Mouse (Mus musculus) forebrain, embryonic 11.5 days (tissue): Measurements from ENCODE around the gene Dennd4b. TPM values are rescaled to one million over a fixed set of nuclear protein-coding genes. Genes with fewer than 3 reads are reported as not detected.

Source experiments
- ATAC-seq: fragments of 200-750 bp; cut with Nextera tagmentation; replicated peaks from 2 replicates; pipeline ENCODE4 v1.8.0; 2017; ENCODE audit warnings: moderate TSS enrichment; ENCODE audit not compliant: low FRiP score
- DNase-seq: peaks from one replicate; pipeline ENCODE4 v3.0.0-alpha.2; 2017; ENCODE audit warnings: low spot score
- H3K27ac ChIP-seq: fragments of 300-500 bp; sonication (generic); 2 replicates; pipeline ENCODE4 v1.5.1; 2014; ENCODE audit warnings: low read depth, low read length
- H3K27me3 ChIP-seq: fragments of 300-500 bp; sonication (generic); 2 replicates; pipeline ENCODE4 v1.6.1; 2014; ENCODE audit warnings: mild to moderate bottlenecking, low read length, mixed read lengths; ENCODE audit not compliant: control insufficient read depth, insufficient read depth
- H3K36me3 ChIP-seq: fragments of 300-500 bp; sonication (generic); 2 replicates; pipeline ENCODE4 v1.6.1; 2014; ENCODE audit warnings: mild to moderate bottlenecking, low read length, moderate library complexity, mixed read lengths; ENCODE audit not compliant: control insufficient read depth, insufficient read depth
- H3K4me1 ChIP-seq: fragments of 300-500 bp; sonication (generic); replicated peaks from 2 replicates; pipeline ENCODE4 v1.6.1; 2014; ENCODE audit warnings: low read length, mixed read lengths; ENCODE audit not compliant: control insufficient read depth, insufficient read depth
- H3K4me2 ChIP-seq: fragments of 300-500 bp; sonication (generic); 2 replicates; pipeline ENCODE4 v1.6.1; 2014; ENCODE audit warnings: low read depth, mild to moderate bottlenecking, low read length, moderate library complexity, mixed read lengths; ENCODE audit not compliant: severe bottlenecking
- H3K4me3 ChIP-seq: fragments of 300-500 bp; sonication (generic); 2 replicates; pipeline ENCODE4 v1.5.1; 2014; ENCODE audit warnings: low read depth, low read length
- H3K9ac ChIP-seq: fragments of 300-500 bp; sonication (generic); 2 replicates; pipeline ENCODE4 v1.6.1; 2014; ENCODE audit warnings: low read length
- H3K9me3 ChIP-seq: fragments of 300-500 bp; sonication (generic); 2 replicates; pipeline ENCODE4 v1.6.1; 2016; ENCODE audit warnings: low read length, mixed read lengths; ENCODE audit not compliant: control insufficient read depth
- WGBS: fragments of 180-500 bp; shearing (Covaris S2); extraction: QIAGEN DNeasy Blood & Tissue Kit; methylation state at CpG from one replicate; pipeline ENCODE4 v1.1.7; 2014; 5-methylcytosine and 5-hydroxymethylcytosine counted together
- polyA plus RNA-seq: library from polyadenylated mRNA; unstranded; fragments of >200 nt; fragmentation: Nextera tagmentation; extraction: Ambion mirVana; gene quantifications from 2 replicates; pipeline ENCODE4 v1.2.1, GENCODE M21; 2014

The Dennd4b gene
- polyA plus RNA-seq, 1 experiment from 2014 or later: 7.0 TPM

DNA sequence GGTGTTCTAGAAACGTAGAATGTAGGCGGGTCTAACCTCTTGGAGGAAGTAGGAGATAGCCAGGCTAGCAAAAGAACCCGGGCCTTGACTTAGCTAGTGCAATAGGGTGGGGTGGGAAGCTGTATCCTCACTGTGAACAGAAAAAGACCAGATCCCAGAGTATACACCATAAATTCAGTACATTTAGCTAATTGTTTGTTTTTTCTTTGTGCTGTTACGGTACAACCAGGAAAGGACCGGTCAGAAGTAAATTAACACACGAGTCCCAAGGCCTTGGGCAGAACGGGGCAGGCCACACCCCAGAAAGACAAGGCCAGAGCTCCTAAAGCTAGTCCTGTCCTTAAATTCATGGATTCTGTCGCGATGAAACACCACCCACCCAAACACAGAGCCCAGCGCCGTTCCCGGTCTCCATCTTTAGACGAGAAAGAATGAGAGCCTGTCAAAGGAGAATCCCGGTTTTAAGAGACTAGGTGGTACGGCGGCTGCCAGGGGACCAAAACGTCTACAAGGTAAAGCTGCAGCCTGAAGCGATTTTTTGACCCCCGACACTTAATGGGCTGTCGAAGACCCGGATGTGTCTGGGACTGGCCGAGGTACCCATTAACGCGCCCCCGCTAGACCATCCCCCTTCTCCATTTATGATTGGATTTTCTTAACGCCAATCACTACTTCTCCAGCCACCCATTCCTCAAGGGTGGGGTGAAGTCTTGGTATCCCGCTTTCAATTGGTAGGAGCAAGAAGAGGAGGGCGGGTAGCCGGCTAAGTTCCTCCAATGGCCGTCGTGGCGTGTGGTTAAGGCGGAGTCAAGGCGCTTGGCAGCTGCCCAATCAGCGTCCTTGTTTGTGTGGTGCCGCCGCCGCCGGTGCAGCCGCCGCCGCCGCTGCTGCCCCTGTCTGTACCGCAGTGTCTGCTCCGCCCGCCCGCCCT, 27.6 kb downstream of the Dennd4b start, which contains the start of gene Gatad2b:
TSS of gene Gatad2b (plus strand) at position 834 of the 931 bp plus-strand sequence.
- Histone ChIP-seq H3K4me3 (peak within 1 kb of the TSS; percentile 56), H3K9me3 (no peaks in the 10 kb centered on the region), H3K36me3 (no peaks in the 10 kb centered on the region), H3K4me1 (no peaks in the 10 kb centered on the region; the same call in 1 of the 2 replicates), H3K4me2 (peak within 1 kb of the TSS; percentile 71), H3K27me3 (no peaks in the 10 kb centered on the region), H3K27ac (peak within 1 kb of the TSS; percentile 97), H3K9ac (peak within 1 kb of the TSS; percentile 81)
- DNase-seq (peak; percentile 98), ATAC-seq (peak; percentile 99)
- WGBS: under 1% methylated on average over 47 of the region's 47 CpGs

GRCm38 (mm10) chr3:90293352-90294063, 28.5 kb downstream of the Dennd4b start:
- Histone ChIP-seq H3K27me3 (no peaks in the 10 kb centered on the region), H3K9ac (peak overlapping the region; percentile 81), H3K9me3 (no peaks in the 10 kb centered on the region), H3K4me3 (peak overlapping the region; percentile 56), H3K4me2 (peak overlapping the region; percentile 71), H3K27ac (peak overlapping the region; percentile 97), H3K4me1 (no peaks in the 10 kb centered on the region; the same call in 1 of the 2 replicates), H3K36me3 (no peaks in the 10 kb centered on the region)
- peak; percentile 94 for DNase-seq
- WGBS: under 1% methylated on average over 29 of the region's 68 CpGs
- ATAC-seq: peak; percentile 66

DNA sequence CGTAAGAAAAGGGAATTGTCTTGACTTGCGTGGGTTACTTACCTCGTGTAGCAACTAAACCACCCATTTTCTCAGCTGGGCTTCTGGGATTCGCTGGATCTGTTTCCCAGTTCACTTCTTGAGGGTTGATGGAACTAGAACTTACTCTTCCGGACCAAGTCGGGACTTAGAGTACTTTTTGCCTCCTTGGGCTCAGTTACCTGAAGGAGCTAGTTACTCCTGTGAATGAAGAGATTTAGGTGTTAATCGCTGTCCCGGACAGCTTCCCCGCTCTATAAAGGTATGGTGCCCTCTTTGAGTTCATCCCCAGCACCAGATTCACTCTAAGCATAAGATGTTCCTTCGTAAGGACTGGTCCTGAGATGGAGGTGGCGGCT, 29.1 kb downstream of the Dennd4b start:
- DNase-seq: no peak
- no peaks in the 10 kb centered on the region for H3K27me3 ChIP-seq
- H3K4me1 ChIP-seq: no peaks in the 10 kb centered on the region; the same call in 1 of the 2 replicates
- no peak for ATAC-seq
- 2% methylated on average over 11 of the region's 11 CpGs for WGBS
- H3K36me3 ChIP-seq: no peaks in the 10 kb centered on the region
- peak overlapping the region; percentile 97; the same call in 1 of the 2 replicates for H3K27ac ChIP-seq
- H3K4me2 ChIP-seq: peak overlapping the region; percentile 71
- peak overlapping the region; percentile 56 for H3K4me3 ChIP-seq
- H3K9me3 ChIP-seq: no peaks in the 10 kb centered on the region
- H3K9ac ChIP-seq: peak overlapping the region; percentile 81

- WGBS: 82% methylated on average over 2 of the region's 2 CpGs
- ATAC-seq: no peak
- Histone ChIP-seq H3K27ac (no peak overlapping the region), H3K9me3 (no peaks in the 10 kb centered on the region), H3K27me3 (no peaks in the 10 kb centered on the region), H3K9ac (peak overlapping the region; percentile 81), H3K4me1 (no peaks in the 10 kb centered on the region; the same call in 1 of the 2 replicates), H3K36me3 (no peaks in the 10 kb centered on the region), H3K4me3 (peak overlapping the region; percentile 56), H3K4me2 (peak overlapping the region; percentile 71)
- DNase-seq: no peak
These were observed 29.7 kb downstream of the Dennd4b start for GRCm38 (mm10) chr3:90294651-90295050.

DNA sequence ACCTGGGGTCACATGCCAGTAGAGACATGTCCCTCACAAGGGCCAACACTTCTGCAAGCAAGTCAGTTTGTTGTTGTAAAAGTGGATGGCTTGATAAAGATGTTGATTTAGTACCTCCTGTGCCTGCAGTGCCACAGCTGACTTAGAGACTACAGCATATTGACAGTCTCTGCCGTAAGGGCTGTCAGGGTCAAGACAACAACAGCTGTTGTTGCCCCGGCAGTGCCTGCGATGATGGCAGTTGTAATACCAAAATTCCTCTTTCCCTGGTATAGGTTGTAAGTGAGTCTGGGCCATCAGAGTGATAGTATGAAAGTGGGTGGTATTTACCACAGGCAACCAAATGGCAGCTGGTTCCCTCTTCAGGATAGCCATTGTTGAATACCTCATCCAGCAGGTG, 40.8 kb downstream of the Dennd4b start:
- DNase-seq (no peak), ATAC-seq (no peak)
- H3K4me3 ChIP-seq: no peak overlapping the region
- H3K4me2 ChIP-seq: no peak overlapping the region
- H3K36me3 ChIP-seq: no peaks in the 10 kb centered on the region
- H3K27ac ChIP-seq: no peak overlapping the region
- WGBS: 90% methylated on average over 3 of the region's 3 CpGs
- H3K9me3 ChIP-seq: no peaks in the 10 kb centered on the region
- no peaks in the 10 kb centered on the region for H3K4me1 ChIP-seq
- no peak overlapping the region for H3K9ac ChIP-seq
- H3K27me3 ChIP-seq: no peaks in the 10 kb centered on the region

DNA sequence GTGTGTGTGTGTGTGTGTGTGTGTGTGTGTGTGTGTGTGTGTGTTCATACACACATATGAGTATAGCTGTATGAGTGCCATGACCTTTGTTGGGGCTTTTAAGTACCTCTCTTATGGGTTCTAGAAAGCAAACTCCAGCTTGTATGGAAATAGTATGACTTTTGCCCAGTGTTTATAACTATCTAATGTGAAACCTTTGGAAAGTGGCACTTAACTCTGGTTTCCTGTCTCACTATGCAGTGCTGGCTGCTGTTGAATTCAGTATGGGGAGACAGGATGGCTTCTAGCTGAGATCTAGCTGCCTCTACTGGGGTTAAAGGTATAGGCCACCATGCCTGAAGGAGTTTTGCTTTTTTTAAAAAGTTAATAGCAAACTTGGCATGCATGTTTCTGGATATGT, 44.6 kb downstream of the Dennd4b start:
- H3K27me3 ChIP-seq: no peaks in the 10 kb centered on the region
- no peak overlapping the region for H3K27ac ChIP-seq
- no peak overlapping the region for H3K9ac ChIP-seq
- H3K4me3 ChIP-seq: no peak overlapping the region
- DNase-seq (no peak), ATAC-seq (no peak)
- H3K36me3 ChIP-seq: no peaks in the 10 kb centered on the region
- no peaks in the 10 kb centered on the region for H3K4me1 ChIP-seq
- no peaks in the 10 kb centered on the region for H3K9me3 ChIP-seq
- no peak overlapping the region for H3K4me2 ChIP-seq

- no peaks in the 10 kb centered on the region for H3K9me3 ChIP-seq
- H3K4me1 ChIP-seq: no peaks in the 10 kb centered on the region
- DNase-seq (no peak), ATAC-seq (no peak)
- H3K4me2 ChIP-seq: no peak overlapping the region
- H3K27me3 ChIP-seq: no peaks in the 10 kb centered on the region
- no peaks in the 10 kb centered on the region for H3K36me3 ChIP-seq
- H3K9ac ChIP-seq: no peak overlapping the region
- no peak overlapping the region for H3K27ac ChIP-seq
- H3K4me3 ChIP-seq: no peak overlapping the region
These were observed 48.4 kb downstream of the Dennd4b start for GRCm38 (mm10) chr3:90313367-90313766.

GRCm38 (mm10) chr3:90314241-90314640, 49.3 kb downstream of the Dennd4b start:
- Histone ChIP-seq H3K4me1 (no peaks in the 10 kb centered on the region), H3K36me3 (no peaks in the 10 kb centered on the region), H3K9me3 (no peaks in the 10 kb centered on the region), H3K4me3 (no peak overlapping the region), H3K27me3 (no peaks in the 10 kb centered on the region), H3K27ac (no peak overlapping the region), H3K9ac (no peak overlapping the region), H3K4me2 (no peak overlapping the region)
- DNase-seq: no peak
- no peak for ATAC-seq
